Mouse (Mus musculus): ENCODE data around the gene Tmem229a. TPM values are rescaled to one million over a fixed set of nuclear protein-coding genes. Genes with fewer than 3 reads are reported as not detected.

Tmem229a gene
- polyA plus RNA-seq (2015; fragmentation: Nextera tagmentation; extraction: Ambion mirVana): 4.4 and 4.7 TPM in 2 replicates

GRCm38 (mm10) chr6:24955946-24956585 lies at the start of gene Tmem229a:
Gene Tmem229a, minus strand, starts transcription at chr6:24956297.
- peak within 1 kb of the TSS; percentile 89 for H3K27ac ChIP-seq (replicated peaks)
- H3K4me3 ChIP-seq (replicated peaks): peak within 1 kb of the TSS; percentile 68
- peak; percentile 90 for ATAC-seq (ENCODE audit: low FRiP score)
- peak within 1 kb of the TSS; percentile 89 for H3K9ac ChIP-seq (replicated peaks)
- WGBS: under 1% methylated on average over 36 of the region's 46 CpGs
- no peaks in the 10 kb centered on the region for H3K9me3 ChIP-seq (replicated peaks)
- H3K4me1 ChIP-seq: peaks cover 6% of the 10 kb centered on the region; the same call in 1 of the 2 replicates
- H3K27me3 ChIP-seq (replicated peaks): peaks cover 4% of the 10 kb centered on the region; the same call in 1 of the 2 replicates
- H3K4me2 ChIP-seq: peak within 1 kb of the TSS; percentile 79
- H3K36me3 ChIP-seq: no peaks in the 10 kb centered on the region

GRCm38 (mm10) chr6:24993754-24994153 lies 37.7 kb upstream of the Tmem229a start:
- 76% methylated on average over 2 of the region's 2 CpGs for WGBS
- Histone ChIP-seq H3K9ac (replicated peaks) (no peak overlapping the region), H3K4me2 (no peak overlapping the region), H3K4me1 (no peaks in the 10 kb centered on the region), H3K9me3 (replicated peaks) (no peaks in the 10 kb centered on the region), H3K36me3 (no peaks in the 10 kb centered on the region), H3K4me3 (replicated peaks) (no peak overlapping the region), H3K27me3 (replicated peaks) (no peaks in the 10 kb centered on the region), H3K27ac (replicated peaks) (no peak overlapping the region)
- no peak for ATAC-seq (ENCODE audit: low FRiP score)

- Histone ChIP-seq H3K9ac (replicated peaks) (no peak overlapping the region), H3K4me3 (replicated peaks) (no peak overlapping the region), H3K4me2 (no peak overlapping the region), H3K27ac (replicated peaks) (no peak overlapping the region), H3K27me3 (replicated peaks) (no peaks in the 10 kb centered on the region), H3K9me3 (replicated peaks) (no peaks in the 10 kb centered on the region), H3K4me1 (no peaks in the 10 kb centered on the region), H3K36me3 (no peaks in the 10 kb centered on the region)
- no peak for ATAC-seq (ENCODE audit: low FRiP score)
Measured at GRCm38 (mm10) chr6:24989836-24990235, 33.7 kb upstream of the Tmem229a start.

- no peak for ATAC-seq (ENCODE audit: low FRiP score)
- H3K4me2 ChIP-seq: no peak overlapping the region
- no peaks in the 10 kb centered on the region for H3K9me3 ChIP-seq (replicated peaks)
Measured at GRCm38 (mm10) chr6:24976176-24976575, 20.1 kb upstream of the Tmem229a start.

GRCm38 (mm10) chr6:24968471-24969223 lies 12.6 kb upstream of the Tmem229a start:
- 92% methylated on average over 3 of the region's 3 CpGs for WGBS
- H3K4me2 ChIP-seq: no peak overlapping the region
- no peaks in the 10 kb centered on the region for H3K4me1 ChIP-seq
- no peaks in the 10 kb centered on the region for H3K27me3 ChIP-seq (replicated peaks)
- H3K4me3 ChIP-seq (replicated peaks): no peak overlapping the region
- H3K27ac ChIP-seq (replicated peaks): no peak overlapping the region
- H3K36me3 ChIP-seq: no peaks in the 10 kb centered on the region
- no peaks in the 10 kb centered on the region for H3K9me3 ChIP-seq (replicated peaks)
- H3K9ac ChIP-seq (replicated peaks): no peak overlapping the region
- no peak for ATAC-seq (ENCODE audit: low FRiP score)

More at GRCm38 (mm10) chr6:24976176-24976575, 20.1 kb upstream of the Tmem229a start:
- no peak overlapping the region for H3K9ac ChIP-seq (replicated peaks)
- H3K4me3 ChIP-seq (replicated peaks): no peak overlapping the region
- H3K27me3 ChIP-seq (replicated peaks): no peaks in the 10 kb centered on the region
- no peaks in the 10 kb centered on the region for H3K36me3 ChIP-seq
- WGBS: 50% methylated on average over 2 of the region's 2 CpGs
- no peaks in the 10 kb centered on the region for H3K4me1 ChIP-seq
- no peak overlapping the region for H3K27ac ChIP-seq (replicated peaks)

- H3K27me3 ChIP-seq (replicated peaks): no peaks in the 10 kb centered on the region
- no peak overlapping the region for H3K9ac ChIP-seq (replicated peaks)
- no peak overlapping the region for H3K4me3 ChIP-seq (replicated peaks)
- H3K4me1 ChIP-seq: no peaks in the 10 kb centered on the region
- no peaks in the 10 kb centered on the region for H3K36me3 ChIP-seq
- H3K9me3 ChIP-seq (replicated peaks): no peaks in the 10 kb centered on the region
- no peak overlapping the region for H3K27ac ChIP-seq (replicated peaks)
- WGBS: 91% methylated on average over 7 of the region's 7 CpGs
- H3K4me2 ChIP-seq: no peak overlapping the region
- no peak for ATAC-seq (ENCODE audit: low FRiP score)
Measured at GRCm38 (mm10) chr6:24967726-24968125, 11.6 kb upstream of the Tmem229a start.

GRCm38 (mm10) chr6:24966010-24966682 lies 10.0 kb upstream of the Tmem229a start:
- ATAC-seq (ENCODE audit: low FRiP score): no peak
- Histone ChIP-seq H3K9me3 (replicated peaks) (no peaks in the 10 kb centered on the region), H3K27ac (replicated peaks) (no peak overlapping the region), H3K27me3 (replicated peaks) (no peaks in the 10 kb centered on the region), H3K4me3 (replicated peaks) (no peak overlapping the region), H3K36me3 (no peaks in the 10 kb centered on the region), H3K4me1 (no peaks in the 10 kb centered on the region), H3K9ac (replicated peaks) (no peak overlapping the region), H3K4me2 (no peak overlapping the region)
- WGBS: 77% methylated on average over 2 of the region's 2 CpGs

GRCm38 (mm10) chr6:24963754-24964153 lies 7.7 kb upstream of the Tmem229a start:
- Histone ChIP-seq H3K27ac (replicated peaks) (no peak overlapping the region), H3K36me3 (no peaks in the 10 kb centered on the region), H3K27me3 (replicated peaks) (no peaks in the 10 kb centered on the region), H3K9me3 (replicated peaks) (no peaks in the 10 kb centered on the region), H3K9ac (replicated peaks) (no peak overlapping the region), H3K4me1 (no peaks in the 10 kb centered on the region), H3K4me2 (no peak overlapping the region), H3K4me3 (replicated peaks) (no peak overlapping the region)
- ATAC-seq (ENCODE audit: low FRiP score): no peak
- WGBS: 86% methylated on average over 5 of the region's 5 CpGs

- peak overlapping the region; percentile 89 for H3K27ac ChIP-seq (replicated peaks)
- no peaks in the 10 kb centered on the region for H3K36me3 ChIP-seq
- peak overlapping the region; percentile 79 for H3K4me2 ChIP-seq
- H3K4me3 ChIP-seq (replicated peaks): peak overlapping the region; percentile 68
- WGBS: 0% methylated on average over 2 of the region's 5 CpGs
- peaks cover 6% of the 10 kb centered on the region; the same call in 1 of the 2 replicates for H3K4me1 ChIP-seq
- H3K27me3 ChIP-seq (replicated peaks): peaks cover 4% of the 10 kb centered on the region; the same call in 1 of the 2 replicates
- H3K9me3 ChIP-seq (replicated peaks): no peaks in the 10 kb centered on the region
- ATAC-seq (ENCODE audit: low FRiP score): peak; percentile 48; the same call in 1 of the 2 replicates
- peak overlapping the region; percentile 89 for H3K9ac ChIP-seq (replicated peaks)
Measured at GRCm38 (mm10) chr6:24956586-24956973, 483 bp upstream of the Tmem229a start.

GRCm38 (mm10) chr6:24955131-24955945 lies 759 bp downstream of the Tmem229a start:
- H3K36me3 ChIP-seq: no peaks in the 10 kb centered on the region
- peaks cover 4% of the 10 kb centered on the region; the same call in 1 of the 2 replicates for H3K27me3 ChIP-seq (replicated peaks)
- ATAC-seq (ENCODE audit: low FRiP score): peak; percentile 88
- peak overlapping the region; percentile 89 for H3K27ac ChIP-seq (replicated peaks)
- H3K4me2 ChIP-seq: peak overlapping the region; percentile 79
- peaks cover 6% of the 10 kb centered on the region; the same call in 1 of the 2 replicates for H3K4me1 ChIP-seq
- H3K9ac ChIP-seq (replicated peaks): peak overlapping the region; percentile 89
- WGBS: under 1% methylated on average over 90 of the region's 91 CpGs
- no peaks in the 10 kb centered on the region for H3K9me3 ChIP-seq (replicated peaks)
- peak overlapping the region; percentile 68 for H3K4me3 ChIP-seq (replicated peaks)

- Histone ChIP-seq H3K4me3 (replicated peaks) (0 out of 2 replicates have a peak overlapping the region, but pooled peaks have one; percentile 1), H3K36me3 (no peaks in the 10 kb centered on the region), H3K4me2 (peak overlapping the region; percentile 79), H3K27me3 (replicated peaks) (peaks cover 4% of the 10 kb centered on the region; the same call in 1 of the 2 replicates), H3K9me3 (replicated peaks) (no peaks in the 10 kb centered on the region), H3K9ac (replicated peaks) (no peak overlapping the region), H3K27ac (replicated peaks) (no peak overlapping the region), H3K4me1 (peaks cover 6% of the 10 kb centered on the region; the same call in 1 of the 2 replicates)
- ATAC-seq (ENCODE audit: low FRiP score): no peak
- WGBS: 80% methylated on average over 5 of the region's 5 CpGs
Measured at GRCm38 (mm10) chr6:24954126-24954525, 2.0 kb downstream of the Tmem229a start.

All from neural tube, embryonic 15.5 days (tissue).